ENCODE assay signal across 32 mouse cellular contexts in the genomic region with DNA sequence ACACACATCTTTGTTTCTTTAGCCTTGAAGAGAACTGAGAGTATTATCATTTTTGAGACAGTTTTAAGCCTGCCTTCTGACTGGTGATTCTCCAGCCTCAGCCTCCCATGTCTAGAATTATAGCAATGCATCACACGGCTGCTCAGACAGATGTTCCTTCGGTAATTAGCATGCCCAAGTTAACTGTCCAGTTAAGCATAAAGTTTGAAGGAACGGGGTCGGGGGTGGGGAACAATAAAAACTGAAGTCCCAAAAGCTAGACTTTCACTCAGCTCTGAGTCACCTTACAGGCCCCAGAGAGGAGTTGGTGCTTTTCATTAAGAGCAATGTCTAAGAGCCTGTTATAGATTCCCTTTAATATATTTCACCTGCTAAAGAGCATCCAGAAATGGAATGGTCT. TPM values are rescaled to one million over a fixed set of nuclear protein-coding genes. Genes with fewer than 3 reads are reported as not detected.
DNase-seq lines count a peak whose midpoint lies in the region; ATAC-seq and TF ChIP-seq lines count a peak whose summit lies in the region.
"Had no signal": no experiment of that assay in that cellular context is flagged by ENCODE, and none has a peak within 500 bp of the region (broad histone marks: within the 10 kb centered on the region; RNA-seq: fewer than 3 reads in every experiment).

No protein-coding gene starts in this region.

- H3K4me3 ChIP-seq in liver, postnatal 0 days (ENCODE audit: low read depth, low read length), result no peak overlapping the region
- H3K4me3 ChIP-seq in spleen, adult 2 months (ENCODE audit: extremely low read depth, insufficient read depth, insufficient read length), result no peak overlapping the region
- no peak overlapping the region for H3K4me3 ChIP-seq in bone marrow macrophage, adult 2 months (ENCODE audit: insufficient read depth, low read length)
- H3K4me3 ChIP-seq: embryonic facial prominence, embryonic 10.5 days; embryonic facial prominence, embryonic 13.5 days; forebrain, embryonic 10.5 days; forebrain, embryonic 15.5 days; heart, adult 2 months; heart, embryonic 10.5 days; heart, embryonic 13.5 days; hindbrain, embryonic 12.5 days; hindbrain, embryonic 15.5 days had no signal

- H3K4me2 ChIP-seq in liver, postnatal 0 days (ENCODE audit: low read depth, low read length), result no peak overlapping the region
- H3K4me2 ChIP-seq: embryonic facial prominence, embryonic 13.5 days; forebrain, embryonic 15.5 days; heart, embryonic 13.5 days; hindbrain, embryonic 12.5 days; hindbrain, embryonic 15.5 days had no signal

- H3K27me3 ChIP-seq in liver, postnatal 0 days (ENCODE audit: insufficient read depth, low read length), result no peaks in the 10 kb centered on the region
- H3K27me3 ChIP-seq in spleen, adult 2 months (ENCODE audit: control insufficient read depth, insufficient read depth, low read length), result no peaks in the 10 kb centered on the region
- H3K27me3 ChIP-seq: embryonic facial prominence, embryonic 13.5 days; forebrain, embryonic 15.5 days; heart, embryonic 13.5 days; hindbrain, embryonic 12.5 days; hindbrain, embryonic 15.5 days had no signal

- DNase-seq in liver, postnatal 0 days, result no peak
- DNase-seq in liver, result no peak
- no peak for DNase-seq in spleen, adult 2 months (ENCODE audit: low read depth in 1 of 2, low spot score in 2 of 2)
- no peak for DNase-seq in spleen, postnatal 36 days (ENCODE audit: low spot score in 2 of 2)
- no peak for DNase-seq in cerebellum, adult 9-11 months
- no peak for DNase-seq in frontal cortex, postnatal 25 days (ENCODE audit: low spot score in 2 of 2)
- DNase-seq: adrenal gland, postnatal 10 days; adrenal gland, postnatal 36 days; cerebellum, adult 11 months; cerebellum, adult 2 months; cerebellum, postnatal 10 days; cerebellum, postnatal 36 days; embryo, embryonic 11 days; gastrocnemius, postnatal 10 days; gastrocnemius, postnatal 36 days; heart, adult 2 months; heart, postnatal 14 days had no signal

- TF ChIP-seq EP300 in liver, postnatal 0 days (IDR thresholded peaks at IDR 0.05; ENCODE audit: low read depth), result no peak

- no peak overlapping the region for H3K9ac ChIP-seq in liver, postnatal 0 days (replicated peaks)
- H3K9ac ChIP-seq: embryonic facial prominence, embryonic 13.5 days; forebrain, embryonic 15.5 days; heart, embryonic 13.5 days; hindbrain, embryonic 12.5 days; hindbrain, embryonic 15.5 days had no signal

- H3K36me3 ChIP-seq in liver, postnatal 0 days (replicated peaks; ENCODE audit: insufficient read depth, low read length), result no peaks in the 10 kb centered on the region
- H3K36me3 ChIP-seq in spleen, adult 2 months (ENCODE audit: control insufficient read depth, insufficient read depth, low read length), result no peaks in the 10 kb centered on the region
- H3K36me3 ChIP-seq: embryonic facial prominence, embryonic 10.5 days; embryonic facial prominence, embryonic 13.5 days; forebrain, embryonic 10.5 days; forebrain, embryonic 15.5 days; heart, embryonic 10.5 days; heart, embryonic 13.5 days; hindbrain, embryonic 12.5 days; hindbrain, embryonic 15.5 days had no signal

- no peaks in the 10 kb centered on the region for H3K9me3 ChIP-seq in liver, postnatal 0 days (ENCODE audit: low read length)
- H3K9me3 ChIP-seq: embryonic facial prominence, embryonic 10.5 days; embryonic facial prominence, embryonic 13.5 days; forebrain, embryonic 10.5 days; forebrain, embryonic 15.5 days; heart, embryonic 10.5 days; heart, embryonic 13.5 days; hindbrain, embryonic 12.5 days; hindbrain, embryonic 15.5 days had no signal

- ATAC-seq in liver, postnatal 0 days, result no peak
- ATAC-seq: CD4-positive, CD25-positive, alpha-beta regulatory T cell, adult 4 months; forebrain, embryonic 15.5 days; Patski had no signal

- TF ChIP-seq POLR2A in spleen, adult 2 months (IDR thresholded peaks at IDR 0.05; ENCODE audit: low read depth, low read length), result no peak
- no peak for TF ChIP-seq POLR2A in bone marrow macrophage, adult 2 months (IDR thresholded peaks at IDR 0.05; ENCODE audit: borderline replicate concordance, low read depth, low read length)

- 74% methylated on average over 4 of the region's 4 CpGs for WGBS in liver, postnatal 0 days (ENCODE audit: insufficient replicate concordance)
- 43% methylated on average over 4 of the region's 4 CpGs for WGBS in spleen, adult 2 months

- H3K27ac ChIP-seq in liver, postnatal 0 days (ENCODE audit: low read depth), result 0 out of 2 replicates have a peak overlapping the region, but pooled peaks have one; percentile 11
- H3K27ac ChIP-seq in spleen, adult 2 months (ENCODE audit: insufficient read depth, low read length), result peak overlapping the region; percentile 78
- 0 out of 2 replicates have a peak overlapping the region, but pooled peaks have one; percentile 50 for H3K27ac ChIP-seq in bone marrow macrophage, adult 2 months (ENCODE audit: insufficient read depth, low read depth, low read length)
- H3K27ac ChIP-seq: embryonic facial prominence, embryonic 10.5 days; embryonic facial prominence, embryonic 13.5 days; forebrain, embryonic 10.5 days; forebrain, embryonic 15.5 days; heart, adult 2 months; heart, embryonic 10.5 days; heart, embryonic 13.5 days; hindbrain, embryonic 12.5 days; hindbrain, embryonic 15.5 days had no signal

- H3K4me1 ChIP-seq in liver, postnatal 0 days (ENCODE audit: insufficient read depth), result no peaks in the 10 kb centered on the region
- peaks cover 9% of the 10 kb centered on the region; the same call in 1 of the 2 replicates for H3K4me1 ChIP-seq in spleen, adult 2 months (ENCODE audit: control insufficient read depth, insufficient read depth, insufficient read length)
- peaks cover 15% of the 10 kb centered on the region for H3K4me1 ChIP-seq in bone marrow macrophage, adult 2 months (ENCODE audit: control insufficient read depth, insufficient read depth, low read length)
- H3K4me1 ChIP-seq: embryonic facial prominence, embryonic 10.5 days; embryonic facial prominence, embryonic 13.5 days; forebrain, embryonic 15.5 days; heart, embryonic 10.5 days; heart, embryonic 13.5 days; hindbrain, embryonic 12.5 days; hindbrain, embryonic 15.5 days had no signal

- no peak for TF ChIP-seq CTCF in liver, postnatal 0 days (IDR thresholded peaks at IDR 0.05; ENCODE audit: low read depth)
- no peak for TF ChIP-seq CTCF in spleen, adult 2 months (IDR thresholded peaks at IDR 0.05; ENCODE audit: extremely low read depth, insufficient read depth, insufficient read length, insufficient replicate concordance)
- no peak for TF ChIP-seq CTCF in bone marrow macrophage, adult 2 months (IDR thresholded peaks at IDR 0.05; ENCODE audit: low read depth, low read length)

RNA-seq across cellular contexts. Expression of gene Etv3, which starts 37.8 kb away (rescaled TPM):
- 3.6 and 3.9 TPM in 2 replicates for polyA plus RNA-seq in liver, postnatal 0 days (2015; fragmentation: Nextera tagmentation; extraction: Ambion mirVana)
- 17.5 and 22.4 TPM in 2 replicates for polyA plus RNA-seq in spleen, adult 2 months (2012; rRNA removed)
- 57.2 and 59.6 TPM in 2 replicates for polyA plus RNA-seq in bone marrow macrophage, adult 2 months (2012; ENCODE audit: insufficient read depth, insufficient read length, missing spikeins)

RNA-seq across cellular contexts. Expression of gene Fcrl5, which starts 51.8 kb away (rescaled TPM):
- not detected in 2 replicates for polyA plus RNA-seq in liver, postnatal 0 days (2015; fragmentation: Nextera tagmentation; extraction: Ambion mirVana)
- polyA plus RNA-seq in spleen, adult 2 months (2012; rRNA removed), result 7.2 and 9.2 TPM in 2 replicates
- polyA plus RNA-seq in bone marrow macrophage, adult 2 months (2012; ENCODE audit: insufficient read depth, insufficient read length, missing spikeins), result 0.81 and 1.5 TPM in 2 replicates
- polyA plus RNA-seq: C2C12; CD4-positive, CD25-positive, alpha-beta regulatory T cell, adult 4 months; cerebellum, adult 2 months; cortical plate, adult 2 months; embryonic facial prominence, embryonic 10.5 days; embryonic facial prominence, embryonic 13.5 days; forebrain, embryonic 10.5 days; forebrain, embryonic 15.5 days; heart, embryonic 10.5 days; heart, embryonic 13.5 days; heart, embryonic 16.5 days; hindbrain, embryonic 12.5 days; hindbrain, embryonic 15.5 days; intestine, embryonic 14.5 days; Patski had no signal

Comparison
In these comparisons a context has a peak if more than half of its experiments do, and no peak if none do; other contexts are left out.
1. H3K27ac ChIP-seq: peak in every context shown above with its lines; median percentile 78 in spleen, adult 2 months; 50 in bone marrow macrophage, adult 2 months; 11 in liver, postnatal 0 days.